Mouse (Mus musculus): ENCODE data around the gene Mctp1.
"Not testable (repeated sequence)": the region's sequence is repeated elsewhere in the genome, so short reads cannot be mapped to it uniquely, and the experiment has no call there.

Mctp1 gene

DNA sequence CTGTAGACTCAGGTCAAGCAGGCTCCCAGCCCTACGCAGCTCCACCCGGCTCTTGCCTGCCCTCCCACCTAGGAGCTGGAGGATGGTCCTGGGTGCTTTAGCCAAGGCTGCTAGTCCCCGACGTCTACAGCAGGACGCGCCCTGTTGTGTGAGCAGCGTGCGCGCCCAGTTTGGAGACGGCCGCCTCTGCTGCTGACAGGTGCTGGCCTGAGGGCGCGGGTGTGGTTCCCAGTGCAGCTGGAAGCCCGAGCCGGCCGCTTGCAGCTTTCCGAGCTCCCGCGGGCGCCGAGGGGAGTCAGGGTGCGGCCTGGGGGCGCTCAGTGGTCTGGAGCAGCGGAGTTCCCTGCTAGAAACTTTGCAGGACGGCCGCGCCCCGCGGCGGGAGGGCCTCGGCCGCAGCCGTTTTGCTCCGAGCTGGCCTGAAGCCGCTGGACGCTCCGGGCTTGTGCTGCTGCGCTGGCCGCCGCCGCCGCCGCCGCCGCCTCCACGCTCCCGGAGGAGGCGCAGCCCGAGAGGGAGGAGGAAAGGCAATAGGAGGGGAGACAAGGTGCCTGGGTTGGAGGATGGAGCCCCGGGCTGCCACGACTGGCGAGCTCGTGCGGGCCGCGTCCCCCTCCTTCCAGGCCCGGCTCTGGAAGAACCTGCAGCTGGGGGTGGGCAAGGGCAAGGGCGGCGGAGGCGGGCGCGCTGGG, at the start of gene Mctp1:
Mctp1 (plus strand) TSS at position 564 of the 692 bp plus-strand sequence.
- DNase-seq: no peak

DNA sequence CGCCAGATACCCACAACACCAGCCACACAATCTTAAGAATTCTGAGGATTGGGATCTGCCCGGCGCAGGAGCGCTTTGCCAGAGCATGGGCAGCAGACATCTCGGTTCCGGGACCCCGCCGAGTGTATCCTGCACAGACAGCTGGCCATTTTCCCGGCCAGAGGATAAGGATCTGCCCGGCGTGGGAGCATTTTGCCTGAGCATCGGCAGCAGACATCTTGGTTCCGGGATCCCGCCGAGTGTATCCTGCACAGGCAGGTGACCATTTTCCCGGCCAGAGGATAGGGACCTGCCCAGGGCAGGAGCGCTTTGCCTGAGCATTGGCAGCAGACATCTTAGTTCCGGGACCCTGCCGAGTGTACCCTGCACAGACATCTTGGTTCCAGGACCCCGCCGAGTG, 38.4 kb upstream of the Mctp1 start:
- DNase-seq: not testable (repeated sequence)

GRCm38 (mm10) chr13:76358720-76359119, 25.6 kb upstream of the Mctp1 start:
- no peak for DNase-seq

GRCm38 (mm10) chr13:76384664-76385435, 515 bp downstream of the Mctp1 start:
- no peak for DNase-seq

DNA sequence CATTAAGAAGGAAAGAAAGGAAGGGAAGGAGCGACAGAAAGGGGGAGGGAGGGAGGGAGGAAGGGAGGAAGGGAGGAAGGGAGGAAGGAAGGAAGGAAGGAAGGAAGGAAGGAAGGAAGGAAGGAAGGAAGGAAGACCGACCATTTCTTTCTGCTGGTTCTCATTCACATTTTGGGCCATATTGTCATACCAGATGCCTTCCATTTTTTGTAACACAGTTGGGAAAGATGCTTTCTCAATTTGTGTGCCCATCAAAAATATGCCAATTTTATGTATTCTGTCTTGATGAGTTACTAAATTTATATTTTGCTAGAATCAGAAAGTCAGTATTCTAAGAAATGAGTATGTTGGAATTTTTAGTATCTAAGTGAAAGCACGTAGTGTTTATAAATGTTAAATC, 4.3 kb downstream of the Mctp1 start:
- DNase-seq: no peak

DNA sequence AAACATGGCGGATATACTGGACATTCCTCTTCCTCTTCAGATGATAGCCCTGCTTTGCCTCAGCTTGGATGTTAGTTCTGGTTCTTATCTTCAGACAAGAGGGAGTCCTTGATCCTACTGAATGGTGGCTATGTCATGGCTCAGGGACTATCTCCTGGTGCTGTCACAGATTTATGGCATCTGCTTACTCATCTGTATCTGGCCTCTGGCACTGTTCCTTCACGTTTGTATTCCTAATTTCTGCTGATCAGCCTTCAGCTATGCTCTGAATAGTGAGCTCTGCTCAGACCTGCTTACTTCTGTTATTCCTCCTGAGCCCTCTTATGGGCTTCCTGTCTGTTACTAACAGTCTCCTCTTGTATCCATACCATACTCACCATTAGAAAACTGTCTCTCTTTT, 7.6 kb downstream of the Mctp1 start:
- DNase-seq: no peak

DNA sequence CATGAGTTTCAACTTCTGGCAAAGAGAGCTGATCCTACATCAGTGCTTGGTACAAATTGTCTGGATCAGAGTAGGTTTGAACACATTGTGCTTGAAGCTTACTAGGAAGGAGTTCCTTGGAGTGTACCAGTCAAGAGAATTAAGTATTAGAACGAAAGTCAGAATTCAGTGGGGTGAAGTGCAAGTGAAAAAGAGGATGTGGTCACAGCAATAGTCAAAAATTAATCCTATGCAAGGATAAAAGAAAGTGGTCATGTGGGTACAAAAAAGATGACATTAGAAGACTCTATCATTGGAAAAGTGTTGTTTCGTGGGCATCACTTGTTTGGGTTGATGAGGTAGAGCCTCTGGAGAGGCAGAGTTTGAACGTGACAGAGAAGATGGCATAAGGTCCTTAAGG, 8.8 kb downstream of the Mctp1 start:
- DNase-seq: no peak

- DNase-seq: no peak
Measured at GRCm38 (mm10) chr13:76395906-76396305, 11.6 kb downstream of the Mctp1 start.

GRCm38 (mm10) chr13:76409296-76409695, 25.0 kb downstream of the Mctp1 start:
- no peak for DNase-seq

GRCm38 (mm10) chr13:76410665-76411064, 26.3 kb downstream of the Mctp1 start:
- DNase-seq: no peak

DNA sequence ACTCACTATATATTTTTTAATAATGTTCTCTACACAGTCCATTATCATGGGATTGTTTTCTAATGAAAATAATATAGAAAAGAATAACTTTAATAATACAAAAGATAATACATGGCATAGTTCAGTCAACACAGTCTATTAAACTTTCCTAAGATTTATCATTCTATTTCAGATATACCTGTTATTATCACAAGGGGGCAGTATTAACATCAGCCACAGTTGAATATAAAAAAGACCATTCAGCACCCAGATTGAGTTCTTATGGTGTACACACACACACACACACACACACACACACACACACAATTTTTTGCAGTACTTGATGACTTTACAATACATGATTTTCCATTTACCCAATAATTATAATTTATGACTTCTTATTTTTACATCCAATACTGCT, 31.0 kb downstream of the Mctp1 start:
- no peak for DNase-seq

DNA sequence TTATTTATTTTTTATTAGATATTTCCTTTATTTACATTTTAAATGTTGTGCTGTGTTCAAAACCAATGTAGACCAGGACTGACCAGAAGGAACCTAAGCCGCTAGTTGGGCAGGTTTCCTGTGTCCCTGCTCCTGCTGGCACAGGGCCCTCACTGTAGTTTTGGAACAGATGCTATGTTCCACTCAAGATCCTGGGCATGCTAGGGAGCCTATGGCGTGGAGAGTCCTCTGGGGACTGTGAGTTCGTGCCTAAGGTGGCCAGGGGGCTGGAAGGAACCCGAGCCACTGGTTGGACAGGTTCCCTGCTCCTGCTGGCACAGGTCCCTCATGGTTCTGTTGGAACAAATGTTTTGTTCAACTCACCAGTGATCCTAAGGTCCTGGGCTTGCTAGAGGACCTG, 35.8 kb downstream of the Mctp1 start:
- no peak for DNase-seq

DNA sequence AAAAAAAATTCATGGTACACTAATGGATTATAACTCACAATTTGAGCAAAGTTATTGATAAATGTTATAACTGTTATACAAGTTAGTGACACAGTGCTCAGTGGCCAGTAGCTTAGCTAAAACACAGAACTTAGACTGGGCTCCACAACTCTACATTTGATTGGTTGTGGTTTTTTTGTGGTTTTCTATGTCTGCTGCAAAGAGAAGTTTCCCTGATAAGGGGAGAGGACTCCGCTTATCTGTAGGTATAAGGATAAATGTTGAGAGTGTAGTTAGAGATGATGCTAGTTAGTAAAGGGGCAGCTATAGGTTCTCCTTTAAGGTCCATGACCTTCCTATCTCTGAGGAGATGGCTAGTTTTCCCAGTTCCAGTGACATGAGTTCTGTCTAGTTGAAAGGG, 36.7 kb downstream of the Mctp1 start:
- no peak for DNase-seq

GRCm38 (mm10) chr13:76422124-76422523, 37.8 kb downstream of the Mctp1 start:
- no peak for DNase-seq

DNA sequence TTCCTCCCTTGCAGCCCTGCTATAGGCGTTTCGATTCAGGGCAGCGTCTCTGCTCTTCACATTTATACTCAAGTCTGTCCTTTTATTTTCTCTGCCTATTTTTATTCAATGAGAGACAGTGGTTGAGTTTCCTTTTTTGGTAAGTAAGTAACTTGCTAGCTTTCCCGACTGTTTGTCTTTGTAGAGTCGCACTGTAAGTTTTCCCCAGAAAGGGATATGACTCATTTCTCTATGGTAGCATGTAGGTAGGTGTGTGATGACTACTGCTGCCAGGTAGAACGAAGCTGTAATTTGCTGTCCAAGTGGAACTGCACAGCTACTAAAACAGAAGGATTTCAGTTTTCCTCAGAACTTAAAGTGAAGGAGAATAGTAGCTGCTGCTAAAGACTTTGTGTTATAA, 45.1 kb downstream of the Mctp1 start:
- no peak for DNase-seq

DNA sequence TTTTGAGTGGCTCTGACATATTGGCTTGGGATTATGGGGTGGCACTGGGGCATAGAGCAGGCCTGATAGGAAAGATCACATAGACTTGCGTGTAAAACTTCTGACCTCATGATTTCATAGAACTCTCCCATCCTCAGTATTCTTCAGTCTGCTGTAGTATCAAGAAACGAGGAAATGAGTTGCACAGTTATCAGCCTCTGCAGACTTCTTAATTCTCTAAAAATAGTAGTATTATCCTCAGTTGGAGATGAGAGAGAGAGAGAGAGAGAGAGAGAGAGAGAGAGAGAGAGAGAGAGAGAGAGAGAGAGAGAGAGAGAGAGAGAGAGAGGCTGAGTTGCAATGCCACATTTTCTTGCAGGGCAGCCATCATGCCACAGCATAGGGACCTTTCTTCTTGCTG, 45.6 kb downstream of the Mctp1 start:
- no peak for DNase-seq

DNA sequence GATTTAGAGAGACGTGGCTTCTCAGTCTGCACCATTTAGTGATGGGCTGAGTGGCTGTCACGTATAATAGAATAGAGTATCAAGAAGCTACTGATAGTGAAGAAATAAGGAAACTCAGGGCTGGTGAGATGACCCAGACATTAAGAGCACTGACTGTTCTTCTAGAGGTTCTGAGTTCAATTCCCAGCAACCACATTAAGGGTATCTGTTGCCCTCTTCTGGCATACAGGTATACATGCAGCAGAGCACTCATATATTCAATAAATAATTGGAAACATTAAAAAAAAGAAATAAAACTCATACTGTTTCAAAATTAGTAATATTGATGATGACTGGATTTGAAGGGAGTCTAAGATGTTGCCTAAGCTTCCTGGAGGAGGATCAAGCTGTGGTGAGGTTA, 47.6 kb downstream of the Mctp1 start:
- no peak for DNase-seq

GRCm38 (mm10) chr13:76433438-76433837, 49.1 kb downstream of the Mctp1 start:
- no peak for DNase-seq

GRCm38 (mm10) chr13:76436426-76436825, 52.1 kb downstream of the Mctp1 start:
- DNase-seq: no peak

- DNase-seq: no peak
Measured at GRCm38 (mm10) chr13:76438765-76439164, 54.4 kb downstream of the Mctp1 start.

GRCm38 (mm10) chr13:76446059-76446458, 61.7 kb downstream of the Mctp1 start:
- no peak for DNase-seq

GRCm38 (mm10) chr13:76447528-76447927, 63.2 kb downstream of the Mctp1 start:
- no peak for DNase-seq

DNA sequence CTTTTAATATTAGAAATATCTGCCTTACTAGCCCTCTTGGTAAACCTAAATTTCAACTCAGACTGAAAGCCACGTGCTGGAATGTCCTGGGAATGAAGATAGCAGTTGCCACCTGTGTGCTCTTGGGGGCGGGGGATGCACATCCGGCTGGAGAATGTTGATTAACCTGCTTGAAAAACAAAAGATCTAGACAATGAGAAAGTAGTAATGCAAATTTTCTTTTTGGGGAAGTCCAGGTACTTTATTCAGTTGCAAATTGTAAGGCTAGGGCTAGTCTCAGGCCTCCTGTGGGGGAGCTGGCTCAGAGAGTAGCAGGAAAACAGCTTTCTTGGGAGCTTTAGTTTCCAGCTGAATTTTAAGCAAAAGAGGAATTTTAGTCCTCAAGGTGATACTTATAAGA, 67.2 kb downstream of the Mctp1 start:
- DNase-seq: not testable (repeated sequence)

DNA sequence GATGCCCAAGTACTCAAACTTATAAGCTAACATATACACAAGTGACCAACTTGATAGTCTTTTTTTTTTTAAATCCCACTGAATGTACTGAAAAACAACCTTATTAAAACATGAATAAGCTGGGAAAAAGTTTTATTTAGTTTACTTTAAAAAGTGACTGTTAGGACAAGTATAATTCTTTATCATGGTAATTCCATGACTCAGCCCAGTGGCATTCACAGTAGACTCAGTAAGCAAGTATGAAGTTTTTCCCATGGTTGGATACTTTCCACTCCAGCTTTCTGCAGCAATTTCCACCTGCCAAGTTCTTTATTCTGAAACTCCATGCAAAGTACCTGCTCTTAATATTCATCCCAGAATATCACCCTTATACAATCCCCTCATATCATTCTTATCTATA, 97.3 kb downstream of the Mctp1 start:
- DNase-seq: no peak

GRCm38 (mm10) chr13:76482998-76483397, 98.7 kb downstream of the Mctp1 start:
- DNase-seq: no peak

Data from thymus, adult 18-20 months (tissue).